Mouse (Mus musculus) liver, postnatal 0 days (tissue): ENCODE data around the gene Tulp1. TPM values are rescaled to one million over a fixed set of nuclear protein-coding genes. Genes with fewer than 3 reads are reported as not detected.

Source experiments
- ATAC-seq: fragments of 200-750 bp; cut with Nextera tagmentation; 2 replicates; pipeline ENCODE4 v1.8.0; 2017; ENCODE audit warnings: mild to moderate bottlenecking, moderate library complexity
- DNase-seq: peaks from one replicate; pipeline ENCODE4 v3.0.0-alpha.2; 2016
- H3K27ac ChIP-seq: fragments of 300-500 bp; sonication (generic); 2 replicates; pipeline ENCODE4 v1.5.1; 2014; ENCODE audit warnings: antibody characterized with exemption, moderate library complexity, mild to moderate bottlenecking, low read depth
- H3K27me3 ChIP-seq: fragments of 300-500 bp; sonication (generic); 2 replicates; pipeline ENCODE4 v1.6.1; 2014; ENCODE audit warnings: low read length, control low read depth, mixed read lengths; ENCODE audit not compliant: insufficient read depth
- H3K36me3 ChIP-seq: fragments of 300-500 bp; sonication (generic); replicated peaks from 2 replicates; pipeline ENCODE4 v1.6.1; 2014; ENCODE audit warnings: mild to moderate bottlenecking, control low read depth, low read length, moderate library complexity, mixed read lengths; ENCODE audit not compliant: insufficient read depth
- H3K4me1 ChIP-seq: fragments of 300-500 bp; sonication (generic); 2 replicates; pipeline ENCODE4 v1.6.1; 2014; ENCODE audit warnings: antibody characterized with exemption, mild to moderate bottlenecking, control low read depth; ENCODE audit not compliant: insufficient read depth
- H3K4me2 ChIP-seq: fragments of 300-500 bp; sonication (generic); 2 replicates; pipeline ENCODE4 v1.6.1; 2014; ENCODE audit warnings: low read depth, mild to moderate bottlenecking, low read length, moderate library complexity, mixed read lengths
- H3K4me3 ChIP-seq: fragments of 300-500 bp; sonication (generic); 2 replicates; pipeline ENCODE4 v1.5.1; 2014; ENCODE audit warnings: low read depth, low read length
- H3K9ac ChIP-seq: fragments of 300-500 bp; sonication (generic); replicated peaks from 2 replicates; pipeline ENCODE4 v1.6.1; 2014; ENCODE audit warnings: mild to moderate bottlenecking, moderate library complexity
- H3K9me3 ChIP-seq: fragments of 300-500 bp; sonication (generic); 2 replicates; pipeline ENCODE4 v1.6.1; 2016; ENCODE audit warnings: mild to moderate bottlenecking, control low read depth, low read length, mixed read lengths
- CTCF ChIP-seq: sonication (generic); IDR thresholded peaks from 2 replicates; pipeline ENCODE4 v1.5.1; 2016; ENCODE audit warnings: antibody characterized with exemption, low read depth
- EP300 ChIP-seq: IDR thresholded peaks from 2 replicates; pipeline ENCODE4 v1.6.1; 2016; ENCODE audit warnings: antibody characterized with exemption, low read depth, mild to moderate bottlenecking
- WGBS: fragments of 180-500 bp; shearing (Covaris S2); extraction: QIAGEN DNeasy Blood & Tissue Kit; methylation state at CpG from one replicate; pipeline ENCODE4 v1.1.7; 2014; ENCODE audit not compliant: insufficient replicate concordance; 5-methylcytosine and 5-hydroxymethylcytosine counted together
- polyA plus RNA-seq: library from polyadenylated mRNA; unstranded; fragments of >200 nt; fragmentation: Nextera tagmentation; extraction: Ambion mirVana; gene quantifications from 2 replicates; pipeline ENCODE4 v1.2.1, GENCODE M21; 2015

Tulp1 gene
- polyA plus RNA-seq, 1 experiment from 2014 or later: 0.33 TPM

- no peaks in the 10 kb centered on the region for H3K9me3 ChIP-seq
- no peak overlapping the region for H3K4me3 ChIP-seq
- H3K4me2 ChIP-seq: no peak overlapping the region
- H3K27me3 ChIP-seq: peaks cover 34% of the 10 kb centered on the region
- TF ChIP-seq CTCF (no peak), EP300 (no peak)
- no peak overlapping the region for H3K9ac ChIP-seq
- ATAC-seq: no peak
- peaks cover 13% of the 10 kb centered on the region for H3K4me1 ChIP-seq
- no peak for DNase-seq
- no peaks in the 10 kb centered on the region for H3K36me3 ChIP-seq
- no peak overlapping the region for H3K27ac ChIP-seq
- 81% methylated on average over 12 of the region's 12 CpGs for WGBS
Measured at GRCm38 (mm10) chr17:28355871-28356270, 9.2 kb downstream of the Tulp1 start.

GRCm38 (mm10) chr17:28352018-28352417 is 13.0 kb downstream of the Tulp1 start:
- Histone ChIP-seq H3K4me3 (no peak overlapping the region), H3K27ac (no peak overlapping the region), H3K4me1 (peaks cover 18% of the 10 kb centered on the region), H3K36me3 (no peaks in the 10 kb centered on the region), H3K9ac (no peak overlapping the region), H3K9me3 (no peaks in the 10 kb centered on the region), H3K27me3 (peaks cover 30% of the 10 kb centered on the region), H3K4me2 (no peak overlapping the region)
- DNase-seq (no peak), ATAC-seq (no peak)
- WGBS: 11% methylated on average over 11 of the region's 11 CpGs
- no peak for TF ChIP-seq EP300
- no peak for TF ChIP-seq CTCF

GRCm38 (mm10) chr17:28351353-28351890 is 13.6 kb downstream of the Tulp1 start:
- WGBS: 1% methylated on average over 29 of the region's 29 CpGs
- Histone ChIP-seq H3K36me3 (no peaks in the 10 kb centered on the region), H3K9me3 (no peaks in the 10 kb centered on the region), H3K9ac (peak overlapping the region; percentile 63), H3K27me3 (peaks cover 30% of the 10 kb centered on the region), H3K27ac (no peak overlapping the region; the same call in 1 of the 2 replicates), H3K4me1 (peaks cover 21% of the 10 kb centered on the region), H3K4me2 (peak overlapping the region; percentile 88), H3K4me3 (peak overlapping the region; percentile 69)
- ATAC-seq: no peak
- DNase-seq: no peak
- TF ChIP-seq EP300: no peak
- TF ChIP-seq CTCF: no peak

- Histone ChIP-seq H3K27ac (peak within 1 kb of the TSS; percentile 96), H3K4me2 (peak within 1 kb of the TSS; percentile 88), H3K4me1 (peaks cover 21% of the 10 kb centered on the region), H3K27me3 (peaks cover 30% of the 10 kb centered on the region), H3K4me3 (peak within 1 kb of the TSS; percentile 69), H3K36me3 (no peaks in the 10 kb centered on the region), H3K9me3 (no peaks in the 10 kb centered on the region), H3K9ac (peak within 1 kb of the TSS; percentile 79)
- under 1% methylated on average over 56 of the region's 73 CpGs for WGBS
- TF ChIP-seq CTCF: no peak
- no peak for TF ChIP-seq EP300
- DNase-seq (peak; percentile 86), ATAC-seq (peak; percentile 79)
Measured at GRCm38 (mm10) chr17:28350466-28351352, 14.3 kb downstream of the Tulp1 start, which contains the start of gene Tead3. TSS of gene Tead3 (minus strand) at chr17:28350817.

- H3K9me3 ChIP-seq: no peaks in the 10 kb centered on the region
- peak overlapping the region; percentile 88 for H3K4me2 ChIP-seq
- TF ChIP-seq EP300 (no peak), CTCF (no peak)
- peaks cover 33% of the 10 kb centered on the region for H3K27me3 ChIP-seq
- H3K36me3 ChIP-seq: no peaks in the 10 kb centered on the region
- H3K27ac ChIP-seq: peak overlapping the region; percentile 96
- H3K4me3 ChIP-seq: peak overlapping the region; percentile 69
- DNase-seq: no peak
- peak overlapping the region; percentile 79 for H3K9ac ChIP-seq
- peak; percentile 81 for ATAC-seq
- under 1% methylated on average over 34 of the region's 54 CpGs for WGBS
- H3K4me1 ChIP-seq: peaks cover 21% of the 10 kb centered on the region
Measured at GRCm38 (mm10) chr17:28349901-28350465, 15.0 kb downstream of the Tulp1 start.

GRCm38 (mm10) chr17:28349264-28349880 is 15.7 kb downstream of the Tulp1 start:
- 29% methylated on average over 12 of the region's 13 CpGs for WGBS
- Histone ChIP-seq H3K36me3 (no peaks in the 10 kb centered on the region), H3K27ac (peak overlapping the region; percentile 96; the same call in 1 of the 2 replicates), H3K4me2 (peak overlapping the region; percentile 88), H3K4me1 (peaks cover 21% of the 10 kb centered on the region), H3K9me3 (no peaks in the 10 kb centered on the region), H3K9ac (peak overlapping the region; percentile 79), H3K4me3 (peak overlapping the region; percentile 69), H3K27me3 (peaks cover 33% of the 10 kb centered on the region)
- 0 out of 2 replicates have a peak, but pooled peaks have one; percentile 1 for ATAC-seq
- no peak for DNase-seq
- TF ChIP-seq EP300: no peak
- TF ChIP-seq CTCF: no peak
